Mouse (Mus musculus): Measurements from ENCODE around the gene Auts2.

Gene Auts2

GRCm38 (mm10) chr5:131775222-131775621 lies 767.9 kb downstream of the Auts2 start:
- DNase-seq: peak; percentile 91

- no peak for DNase-seq
Observed at GRCm38 (mm10) chr5:131774792-131775191, 768.4 kb downstream of the Auts2 start.

- DNase-seq: peak; percentile 85
Observed at GRCm38 (mm10) chr5:131772616-131773015, 770.5 kb downstream of the Auts2 start.

GRCm38 (mm10) chr5:131769273-131769672 lies 773.9 kb downstream of the Auts2 start:
- no peak for DNase-seq

GRCm38 (mm10) chr5:131767699-131768264 lies 775.4 kb downstream of the Auts2 start:
- DNase-seq: no peak

- DNase-seq: no peak
Observed at GRCm38 (mm10) chr5:131767176-131767575, 776.0 kb downstream of the Auts2 start.

- DNase-seq: no peak
Observed at GRCm38 (mm10) chr5:131759432-131759831, 783.7 kb downstream of the Auts2 start.

GRCm38 (mm10) chr5:131750330-131750729 lies 792.8 kb downstream of the Auts2 start:
- DNase-seq: no peak

- DNase-seq: no peak
Observed at GRCm38 (mm10) chr5:131749211-131749610, 793.9 kb downstream of the Auts2 start.

- DNase-seq: no peak
Observed at GRCm38 (mm10) chr5:131743069-131743468, 800.1 kb downstream of the Auts2 start.

GRCm38 (mm10) chr5:131737476-131737875 lies 805.7 kb downstream of the Auts2 start:
- DNase-seq: no peak

GRCm38 (mm10) chr5:131733324-131733660 lies 809.9 kb downstream of the Auts2 start:
- DNase-seq: no peak

GRCm38 (mm10) chr5:131732631-131733323 lies 810.4 kb downstream of the Auts2 start:
- no peak for DNase-seq

- no peak for DNase-seq
Observed at GRCm38 (mm10) chr5:131729456-131729855, 813.7 kb downstream of the Auts2 start.

- no peak for DNase-seq
Observed at GRCm38 (mm10) chr5:131727909-131728308, 815.2 kb downstream of the Auts2 start.

- no peak for DNase-seq
Observed at GRCm38 (mm10) chr5:131724508-131724907, 818.6 kb downstream of the Auts2 start.

GRCm38 (mm10) chr5:131722791-131723190 lies 820.4 kb downstream of the Auts2 start:
- DNase-seq: no peak

GRCm38 (mm10) chr5:131722361-131722760 lies 820.8 kb downstream of the Auts2 start:
- no peak for DNase-seq

GRCm38 (mm10) chr5:131718013-131718412 lies 825.1 kb downstream of the Auts2 start:
- peak; percentile 52 for DNase-seq

- DNase-seq: no peak
Observed at GRCm38 (mm10) chr5:131717359-131717965, 825.7 kb downstream of the Auts2 start.

- DNase-seq: no peak
Observed at GRCm38 (mm10) chr5:131714979-131715378, 828.2 kb downstream of the Auts2 start.

- DNase-seq: no peak
Observed at GRCm38 (mm10) chr5:131712441-131712840, 830.7 kb downstream of the Auts2 start.

- DNase-seq: no peak
Observed at GRCm38 (mm10) chr5:131711474-131712129, 831.5 kb downstream of the Auts2 start.

Data from cerebellum, adult 8-10 months (tissue).